Comparison of ENCODE assay signal across 8 mouse cellular contexts in genomic region chr7:45163735-45164490, GRCm38 (mm10). TPM values are rescaled to one million over a fixed set of nuclear protein-coding genes. Genes with fewer than 3 reads are reported as not detected.
A peak's percentile ranks its signal among the peaks of the same experiment; 100 is the strongest.
DNase-seq lines count a peak whose midpoint lies in the region; ATAC-seq and TF ChIP-seq lines count a peak whose summit lies in the region.

Gene Slc17a7, plus strand, starts transcription at chr7:45163949.

- H3K36me3 ChIP-seq in thymus, adult 2 months (ENCODE audit: control insufficient read depth, insufficient read depth, low read length), result no peaks in the 10 kb centered on the region
- H3K36me3 ChIP-seq in embryonic facial prominence, embryonic 10.5 days (replicated peaks), result peaks cover 23% of the 10 kb centered on the region
- peaks cover 10% of the 10 kb centered on the region for H3K36me3 ChIP-seq in stomach, embryonic 14.5 days (ENCODE audit: control insufficient read depth, insufficient read depth, low read length)

- ATAC-seq in stomach, embryonic 14.5 days (ENCODE audit: insufficient number of reproducible peaks, insufficient read depth, low FRiP score, low read depth), result no peak

- H3K4me2 ChIP-seq in stomach, embryonic 14.5 days (replicated peaks; ENCODE audit: low read depth, low read length), result peak within 1 kb of the TSS; percentile 70

- WGBS in thymus, adult 2 months, result 5% methylated on average over 41 of the region's 41 CpGs
- 2% methylated on average over 41 of the region's 41 CpGs for WGBS in embryonic facial prominence, embryonic 10.5 days
- WGBS in stomach, embryonic 14.5 days, result 1% methylated on average over 32 of the region's 41 CpGs

- H3K9ac ChIP-seq in stomach, embryonic 14.5 days (replicated peaks; ENCODE audit: low read depth, low read length), result 0 out of 2 replicates have a peak within 1 kb of the TSS, but pooled peaks have one; percentile 22

- H3K4me1 ChIP-seq in thymus, adult 2 months (replicated peaks; ENCODE audit: control insufficient read depth, insufficient read depth, low read length), result peaks cover 7% of the 10 kb centered on the region
- peaks cover 26% of the 10 kb centered on the region for H3K4me1 ChIP-seq in embryonic facial prominence, embryonic 10.5 days
- peaks cover 4% of the 10 kb centered on the region; the same call in 1 of the 2 replicates for H3K4me1 ChIP-seq in stomach, embryonic 14.5 days (ENCODE audit: control insufficient read depth, insufficient read depth, low read length)

- no peak for TF ChIP-seq POLR2A in thymus, adult 2 months (IDR thresholded peaks at IDR 0.05; ENCODE audit: control insufficient read depth, extremely low read depth, insufficient read depth, low read length, poor library complexity)

- H3K27ac ChIP-seq in thymus, adult 2 months (ENCODE audit: control insufficient read depth, insufficient read depth, low read length), result no peak within 1 kb of the TSS
- H3K27ac ChIP-seq in embryonic facial prominence, embryonic 10.5 days (replicated peaks), result no peak within 1 kb of the TSS
- H3K27ac ChIP-seq in stomach, embryonic 14.5 days (ENCODE audit: low read length), result no peak within 1 kb of the TSS

- peaks cover 23% of the 10 kb centered on the region for H3K27me3 ChIP-seq in thymus, adult 2 months (ENCODE audit: control insufficient read depth, insufficient read depth, low read length)
- peaks cover 68% of the 10 kb centered on the region for H3K27me3 ChIP-seq in embryonic facial prominence, embryonic 10.5 days (replicated peaks; ENCODE audit: low read depth, poor library complexity, severe bottlenecking)
- H3K27me3 ChIP-seq in stomach, embryonic 14.5 days (ENCODE audit: control insufficient read depth, insufficient read depth, low read length), result peaks cover 54% of the 10 kb centered on the region

- no peak for TF ChIP-seq CTCF in thymus, adult 2 months (IDR thresholded peaks at IDR 0.05; ENCODE audit: borderline replicate concordance, control insufficient read depth, extremely low read depth, insufficient read depth, low read length, poor library complexity)

- peaks cover 3% of the 10 kb centered on the region for H3K9me3 ChIP-seq in embryonic facial prominence, embryonic 10.5 days
- no peaks in the 10 kb centered on the region for H3K9me3 ChIP-seq in stomach, embryonic 14.5 days (ENCODE audit: control insufficient read depth, low read depth, low read length)

- DNase-seq in thymus, adult 2 months, result peak; percentile 38
- no peak for DNase-seq in thymus, adult 18-20 months
- peak; percentile 60 for DNase-seq in embryonic facial prominence, embryonic 10.5 days (ENCODE audit: low spot score)
- DNase-seq in heart, postnatal 4 days, result peak; percentile 35
- peak; percentile 68 to 73 for DNase-seq in layer of hippocampus, postnatal 36 days
- peak; percentile 47 for DNase-seq in lung, postnatal 36 days
- no peak for DNase-seq in T-cell, adult 2 months (ENCODE audit: low spot score)

- H3K4me3 ChIP-seq in thymus, adult 2 months (ENCODE audit: control insufficient read depth, insufficient read depth, low read length), result 0 out of 2 replicates have a peak within 1 kb of the TSS, but pooled peaks have one; percentile 2
- H3K4me3 ChIP-seq in embryonic facial prominence, embryonic 10.5 days, result peak within 1 kb of the TSS; percentile 57
- peak within 1 kb of the TSS; percentile 35 for H3K4me3 ChIP-seq in stomach, embryonic 14.5 days (ENCODE audit: low read depth, low read length)

RNA-seq across cellular contexts. Expression of gene Slc17a7, which starts in this region (rescaled TPM):
- polyA plus RNA-seq in thymus, adult 2 months (2012; rRNA removed), result 1.2 and 2.0 TPM in 2 replicates
- polyA plus RNA-seq in embryonic facial prominence, embryonic 10.5 days (2016; fragmentation: Nextera tagmentation; extraction: Ambion mirVana), result 0.74 and 1.2 TPM in 2 replicates
- 10 to 100 TPM in 1 of 2 experiments, 1 to 10 TPM in 1; 9.1 to 12.4 TPM for total RNA-seq in heart, postnatal 4 days (2021)
- 1,000 to 10,000 TPM; 1,360 to 1,418 TPM for total RNA-seq in layer of hippocampus, postnatal 36 days (2021)
- 0.20 TPM in 1 of 2 replicates, not detected in the other for polyA plus RNA-seq in stomach, embryonic 14.5 days (2014; fragmentation: Nextera tagmentation; extraction: Ambion mirVana)

Comparison
In these comparisons a context has a peak if more than half of its experiments do, and no peak if none do; other contexts are left out.
1. RNA of gene Slc17a7 (total RNA-seq): 1,360 to 1,418 TPM in layer of hippocampus, postnatal 36 days; 9.1 to 12.4 TPM in heart, postnatal 4 days; every median in the first group is over 100 times any median in the second.
2. DNase-seq: peak in thymus, adult 2 months (single experiment), embryonic facial prominence, embryonic 10.5 days (single experiment), heart, postnatal 4 days (single experiment), layer of hippocampus, postnatal 36 days (2 of 2) and lung, postnatal 36 days (single experiment); none in thymus, adult 18-20 months (0 of 2) and T-cell, adult 2 months (single experiment).
3. H3K4me3 ChIP-seq: peak in every context shown above with its lines; median percentile 57 in embryonic facial prominence, embryonic 10.5 days; 35 in stomach, embryonic 14.5 days; 2 in thymus, adult 2 months.